Mouse (Mus musculus) spleen, postnatal 10 days (tissue): Measurements from ENCODE around the gene B4galt2.

ENCODE experiments used
- DNase-seq, 2 experiments: peaks; one replicate each; pipeline ENCODE4 v3.0.0; 2021 to 2022; ENCODE audit warnings: low spot score in 2 of 2

The B4galt2 gene

DNA sequence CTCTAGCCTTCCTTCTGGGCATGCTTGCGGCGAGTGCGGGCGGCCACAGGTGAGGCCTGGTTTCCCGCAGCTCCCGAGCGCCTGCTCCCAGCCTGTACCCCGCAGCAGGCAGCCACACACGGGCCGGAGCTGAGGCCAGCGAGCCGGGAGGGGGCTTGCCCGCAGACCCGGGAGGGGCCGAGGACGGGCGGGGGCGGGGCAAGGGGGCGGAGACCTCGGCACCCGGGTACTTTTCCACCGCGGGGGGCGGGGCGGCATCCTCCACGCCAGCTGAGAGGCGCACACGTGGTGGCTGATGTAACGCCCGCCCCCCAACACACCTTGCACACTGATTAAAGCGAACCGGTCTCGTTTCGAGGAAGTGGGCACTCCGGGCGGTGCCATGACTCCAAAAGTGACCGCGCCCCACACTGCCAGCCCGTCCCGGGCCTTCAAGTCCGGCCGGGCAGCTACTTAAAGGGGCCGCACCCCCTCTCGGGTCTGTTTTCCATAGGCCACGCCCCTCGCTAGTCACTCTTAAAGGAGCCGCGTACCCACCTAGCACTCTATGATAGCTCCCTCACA is 47.0 kb downstream of the B4galt2 start:
- peak; percentile 92 to 95 for DNase-seq

- peak; percentile 77 to 86 for DNase-seq
Measured at GRCm38 (mm10) chr4:117835531-117836111, 47.7 kb downstream of the B4galt2 start.

- peak; percentile 76 to 89 for DNase-seq
Measured at GRCm38 (mm10) chr4:117834845-117835530, 48.3 kb downstream of the B4galt2 start.

DNA sequence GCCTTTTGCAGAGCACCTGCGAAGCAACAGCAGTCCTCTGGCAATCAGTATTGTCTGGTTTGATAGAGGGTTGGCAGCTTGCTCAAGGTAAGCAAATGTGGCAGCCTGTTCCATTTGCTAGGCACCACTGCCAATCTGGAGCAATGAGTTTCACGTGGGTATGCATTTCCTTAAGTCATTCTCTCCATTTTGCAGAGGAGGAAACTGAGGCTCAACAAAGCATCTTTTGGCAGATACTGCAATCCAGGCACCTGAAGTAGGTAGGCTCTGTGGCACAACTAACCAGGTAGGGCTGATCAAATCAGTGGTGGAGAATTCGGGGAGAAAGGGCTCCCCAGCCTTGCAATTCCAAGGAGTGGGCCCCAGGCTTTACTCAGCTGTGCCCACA is 48.8 kb downstream of the B4galt2 start, which contains the start of gene Slc6a9:
Slc6a9 (plus strand) TSS at position 50 of the 388 bp plus-strand sequence.
- peak in 1 of 2 experiments; percentile 35 for DNase-seq

GRCm38 (mm10) chr4:117831920-117832691 is 51.2 kb downstream of the B4galt2 start:
- DNase-seq: peak; percentile 71 to 77

DNA sequence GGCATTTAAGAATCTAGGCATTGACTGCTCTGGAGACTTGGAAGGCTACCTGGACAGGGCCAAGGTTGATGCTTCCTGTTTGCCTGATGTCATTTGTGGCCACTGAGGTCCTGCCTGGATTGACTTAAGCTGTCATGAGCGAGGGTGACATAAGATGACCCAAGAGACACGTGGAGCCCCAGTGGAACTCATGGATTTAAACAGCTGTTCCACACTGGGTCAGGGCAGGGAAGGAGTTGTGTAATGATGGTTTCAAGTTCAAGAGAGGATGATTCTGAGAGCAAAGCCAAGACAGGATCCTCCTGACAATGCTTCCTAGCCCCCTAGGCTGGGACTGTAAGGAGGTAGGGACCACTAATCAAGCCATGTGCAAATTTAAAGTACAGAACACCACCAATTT is 51.8 kb downstream of the B4galt2 start:
- no peak for DNase-seq

DNA sequence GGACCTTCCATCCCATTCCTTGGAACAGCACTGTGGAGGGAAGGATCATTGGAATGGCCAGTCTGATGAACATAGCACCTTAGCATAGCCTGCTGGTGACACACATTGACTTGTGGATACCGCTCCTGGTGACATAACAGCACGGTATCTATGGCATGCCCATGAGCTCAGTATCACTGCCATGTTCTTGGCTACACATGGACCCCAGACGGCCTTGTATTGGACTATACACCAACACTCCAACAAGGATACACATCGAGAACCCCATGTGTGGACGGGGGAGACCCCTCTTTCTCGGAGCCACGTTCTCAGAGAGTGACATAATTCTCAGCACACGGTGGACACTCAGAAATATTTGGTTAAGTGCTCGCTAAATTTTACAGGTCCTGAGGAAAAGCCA is 52.5 kb downstream of the B4galt2 start:
- no peak for DNase-seq

GRCm38 (mm10) chr4:117830124-117830551 is 53.1 kb downstream of the B4galt2 start:
- DNase-seq: peak; percentile 74 to 86

GRCm38 (mm10) chr4:117829260-117830123 is 53.8 kb downstream of the B4galt2 start:
- DNase-seq: peak; percentile 75 to 86

DNA sequence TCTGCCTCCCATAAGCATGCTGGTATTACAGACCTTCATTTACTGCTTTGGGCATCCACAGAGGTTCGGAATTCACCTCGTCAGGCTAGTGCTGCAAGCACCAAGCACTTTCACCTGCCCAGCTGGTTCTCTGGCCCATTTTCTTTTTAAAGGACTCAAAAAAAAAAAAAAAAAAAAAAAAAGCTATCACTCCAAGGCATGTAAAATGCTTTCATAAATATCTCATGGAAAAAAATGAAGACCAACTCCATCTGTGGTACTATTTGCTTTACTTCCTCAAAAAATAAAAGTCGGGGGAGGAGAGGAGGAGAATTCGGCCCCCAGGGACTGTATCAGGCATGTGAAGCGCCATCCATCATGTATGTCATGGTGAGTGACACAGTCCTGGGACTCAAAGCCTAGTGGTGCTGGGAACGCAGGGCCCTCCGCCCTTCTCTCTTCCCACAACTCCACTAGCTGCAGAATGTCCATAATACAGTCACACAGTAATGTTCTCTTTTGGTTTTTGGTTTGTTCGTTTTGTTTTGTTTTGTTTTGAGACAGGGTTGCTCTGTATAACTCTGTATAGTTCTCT is 54.6 kb downstream of the B4galt2 start:
- DNase-seq: no peak
